Comparison of ENCODE assay signal across 11 mouse cellular contexts in genomic region chr1:131274725-131275539, GRCm38 (mm10). TPM values are rescaled to one million over a fixed set of nuclear protein-coding genes. Genes with fewer than 3 reads are reported as not detected.
A peak's percentile ranks its signal among the peaks of the same experiment; 100 is the strongest.
DNase-seq lines count a peak whose midpoint lies in the region; ATAC-seq and TF ChIP-seq lines count a peak whose summit lies in the region.
"Had no signal": no experiment of that assay in that cellular context is flagged by ENCODE, and none has a peak within 500 bp of the region (broad histone marks: within the 10 kb centered on the region; RNA-seq: fewer than 3 reads in every experiment).

No protein-coding gene starts in this region.

- TF ChIP-seq CTCF in ES-Bruce4 (IDR thresholded peaks at IDR 0.05; ENCODE audit: low read depth, low read length), result peak; percentile 39

- H3K9ac ChIP-seq in heart, embryonic 15.5 days, result no peak overlapping the region
- no peak overlapping the region for H3K9ac ChIP-seq in ES-Bruce4 (ENCODE audit: low read depth, poor library complexity, severe bottlenecking)
- no peak overlapping the region; the same call in 1 of the 2 replicates for H3K9ac ChIP-seq in intestine, embryonic 15.5 days

- TF ChIP-seq EP300 in ES-Bruce4 (IDR thresholded peaks at IDR 0.05; ENCODE audit: insufficient read depth, low read depth, low read length), result no peak

- peaks cover 24% of the 10 kb centered on the region for H3K4me1 ChIP-seq in heart, embryonic 15.5 days (replicated peaks)
- peaks cover 2% of the 10 kb centered on the region for H3K4me1 ChIP-seq in ES-Bruce4 (ENCODE audit: control insufficient read depth, insufficient read depth, low read length)
- peaks cover 25% of the 10 kb centered on the region for H3K4me1 ChIP-seq in intestine, embryonic 15.5 days (replicated peaks)
- H3K4me1 ChIP-seq in forebrain, embryonic 10.5 days, result peaks cover 32% of the 10 kb centered on the region

- no peak for DNase-seq in heart, postnatal 25 days (ENCODE audit: low spot score)
- DNase-seq in liver, result peak; percentile 23
- no peak for DNase-seq in forebrain, embryonic 10.5 days (ENCODE audit: extremely low spot score, low spot score)
- DNase-seq in layer of hippocampus, postnatal 36 days, result no peak
- DNase-seq in c-Kit-positive CD71-positive TER-119-positive erythroid progenitor cells, embryonic 14.5 days (ENCODE audit: low spot score), result no peak
- DNase-seq: lung, postnatal 36 days; right cerebral cortex, adult 18-20 months had no signal

- no peak overlapping the region for H3K27ac ChIP-seq in heart, embryonic 15.5 days
- H3K27ac ChIP-seq in ES-Bruce4 (ENCODE audit: insufficient read depth, low read length), result no peak overlapping the region
- H3K27ac ChIP-seq in intestine, embryonic 15.5 days, result peak overlapping the region; percentile 72
- H3K27ac ChIP-seq in forebrain, embryonic 10.5 days, result no peak overlapping the region

- peak overlapping the region; percentile 48 for H3K4me2 ChIP-seq in heart, embryonic 15.5 days
- peak overlapping the region; percentile 52 for H3K4me2 ChIP-seq in intestine, embryonic 15.5 days (replicated peaks)

- no peak for TF ChIP-seq POLR2A in ES-Bruce4 (IDR thresholded peaks at IDR 0.05; ENCODE audit: insufficient read depth, low read length)

- H3K9me3 ChIP-seq in heart, embryonic 15.5 days (replicated peaks), result no peaks in the 10 kb centered on the region
- no peaks in the 10 kb centered on the region for H3K9me3 ChIP-seq in ES-Bruce4 (replicated peaks; ENCODE audit: control insufficient read depth, insufficient read depth, low read length, poor library complexity, severe bottlenecking)
- no peaks in the 10 kb centered on the region for H3K9me3 ChIP-seq in intestine, embryonic 15.5 days
- no peaks in the 10 kb centered on the region for H3K9me3 ChIP-seq in forebrain, embryonic 10.5 days

- 0 out of 2 replicates have a peak, but pooled peaks cover 4% of the 10 kb centered on the region for H3K27me3 ChIP-seq in heart, embryonic 15.5 days
- H3K27me3 ChIP-seq in ES-Bruce4 (ENCODE audit: control insufficient read depth, insufficient read depth, low read length, poor library complexity, severe bottlenecking), result no peaks in the 10 kb centered on the region
- no peaks in the 10 kb centered on the region for H3K27me3 ChIP-seq in intestine, embryonic 15.5 days (replicated peaks)
- H3K27me3 ChIP-seq in forebrain, embryonic 10.5 days (ENCODE audit: poor library complexity, severe bottlenecking), result peaks cover 5% of the 10 kb centered on the region

- 37% methylated on average over 22 of the region's 22 CpGs for WGBS in heart, embryonic 15.5 days
- whole genome bisulfite sequencing in intestine, embryonic 15.5 days, result 35% methylated on average over 22 of the region's 22 CpGs
- 52% methylated on average over 22 of the region's 22 CpGs for WGBS in forebrain, embryonic 10.5 days

- intact Hi-C loops in heart, postnatal 25 days (cut with DNase I), result loop anchor here (5.0 kb wide), 1 partner anchor 282 kb away; no protein-coding TSS in a partner anchor

- no peaks in the 10 kb centered on the region for H3K36me3 ChIP-seq in heart, embryonic 15.5 days
- H3K36me3 ChIP-seq in ES-Bruce4 (ENCODE audit: control insufficient read depth, insufficient read depth, low read length, poor library complexity, severe bottlenecking), result no peaks in the 10 kb centered on the region
- H3K36me3 ChIP-seq in intestine, embryonic 15.5 days, result no peaks in the 10 kb centered on the region
- no peaks in the 10 kb centered on the region for H3K36me3 ChIP-seq in forebrain, embryonic 10.5 days (replicated peaks)

- no peak for ATAC-seq in heart, embryonic 15.5 days (replicated peaks; ENCODE audit: insufficient number of reproducible peaks, insufficient read depth, low FRiP score, low read depth)
- ATAC-seq in intestine, embryonic 15.5 days, result peak; percentile 79
- ATAC-seq: hindbrain, embryonic 16.5 days had no signal

- 0 out of 2 replicates have a peak overlapping the region, but pooled peaks have one; percentile 14 for H3K4me3 ChIP-seq in heart, embryonic 15.5 days
- H3K4me3 ChIP-seq in ES-Bruce4 (ENCODE audit: low read depth, low read length), result no peak overlapping the region
- 0 out of 2 replicates have a peak overlapping the region, but pooled peaks have one; percentile 15 for H3K4me3 ChIP-seq in intestine, embryonic 15.5 days (replicated peaks)
- no peak overlapping the region for H3K4me3 ChIP-seq in forebrain, embryonic 10.5 days

RNA-seq across cellular contexts. Expression of gene Ikbke, which starts 4.5 kb away (rescaled TPM):
- polyA plus RNA-seq in heart, embryonic 15.5 days (2015; fragmentation: Nextera tagmentation; extraction: Ambion mirVana), result 2.4 and 4.8 TPM in 2 replicates
- total RNA-seq in heart, postnatal 25 days (2021), result 1 to 10 TPM; 1.4 to 1.7 TPM
- polyA plus RNA-seq in ES-Bruce4 (2011; ENCODE audit: insufficient read depth, insufficient read length, low read depth, missing spikeins), result 4.0 and 5.2 TPM in 2 replicates
- polyA plus RNA-seq in intestine, embryonic 15.5 days (2015; fragmentation: Nextera tagmentation; extraction: Ambion mirVana), result 7.3 and 9.6 TPM in 2 replicates
- polyA plus RNA-seq in forebrain, embryonic 10.5 days (2016; fragmentation: Nextera tagmentation; extraction: Ambion mirVana), result 0.37 and 0.47 TPM in 2 replicates
- total RNA-seq in layer of hippocampus, postnatal 36 days (2021), result 1 to 10 TPM; 1.6 to 2.7 TPM

RNA-seq across cellular contexts. Expression of gene Rassf5, which starts 29.9 kb away (rescaled TPM):
- 11.0 and 16.0 TPM in 2 replicates for polyA plus RNA-seq in heart, embryonic 15.5 days (2015; fragmentation: Nextera tagmentation; extraction: Ambion mirVana)
- 1 to 10 TPM; 1.6 to 2.3 TPM for total RNA-seq in heart, postnatal 25 days (2021)
- 0.45 and 1.1 TPM in 2 replicates for polyA plus RNA-seq in ES-Bruce4 (2011; ENCODE audit: insufficient read depth, insufficient read length, low read depth, missing spikeins)
- polyA plus RNA-seq in intestine, embryonic 15.5 days (2015; fragmentation: Nextera tagmentation; extraction: Ambion mirVana), result 2.8 and 3.1 TPM in 2 replicates
- polyA plus RNA-seq in forebrain, embryonic 10.5 days (2016; fragmentation: Nextera tagmentation; extraction: Ambion mirVana), result 0.69 and 0.95 TPM in 2 replicates
- total RNA-seq in layer of hippocampus, postnatal 36 days (2021), result 10 to 100 TPM; 17.6 to 18.5 TPM

Comparison
In these comparisons a context has a peak if more than half of its experiments do, and no peak if none do; other contexts are left out.
1. H3K4me3 ChIP-seq: peak in heart, embryonic 15.5 days (single experiment) and intestine, embryonic 15.5 days (single experiment); none in ES-Bruce4 (single experiment) and forebrain, embryonic 10.5 days (single experiment).